In genomic region chr5:34922531-34922930, GRCm38 (mm10) we compare ENCODE assay signal across 25 mouse cellular contexts. TPM values are rescaled to one million over a fixed set of nuclear protein-coding genes. Genes with fewer than 3 reads are reported as not detected.
DNase-seq lines count a peak whose midpoint lies in the region; ATAC-seq and TF ChIP-seq lines count a peak whose summit lies in the region.
"Had no signal": no experiment of that assay in that cellular context is flagged by ENCODE, and none has a peak within 500 bp of the region (broad histone marks: within the 10 kb centered on the region; RNA-seq: fewer than 3 reads in every experiment).

No protein-coding gene starts in this region.

- H3K27me3 ChIP-seq in liver, embryonic 13.5 days = no peaks in the 10 kb centered on the region
- no peaks in the 10 kb centered on the region for H3K27me3 ChIP-seq in neural tube, embryonic 12.5 days (replicated peaks)
- H3K27me3 ChIP-seq: CH12.LX; forebrain, embryonic 15.5 days; hindbrain, embryonic 15.5 days; intestine, embryonic 15.5 days; limb, embryonic 12.5 days; midbrain, embryonic 15.5 days; Patski had no signal

- no peak for TF ChIP-seq CTCF in bone marrow, adult 2 months (IDR thresholded peaks at IDR 0.05; ENCODE audit: control insufficient read depth, insufficient read depth, low read length)

- no peak overlapping the region for H3K4me3 ChIP-seq in liver, embryonic 13.5 days (replicated peaks)
- no peak overlapping the region for H3K4me3 ChIP-seq in bone marrow, adult 2 months (replicated peaks; ENCODE audit: control insufficient read depth, low read depth, low read length)
- H3K4me3 ChIP-seq in neural tube, embryonic 12.5 days = no peak overlapping the region
- H3K4me3 ChIP-seq: forebrain, embryonic 15.5 days; heart, embryonic 10.5 days; hindbrain, embryonic 15.5 days; intestine, embryonic 15.5 days; layer of hippocampus, adult 2 months; limb, embryonic 12.5 days; midbrain, embryonic 15.5 days had no signal

- ATAC-seq in liver, embryonic 13.5 days (ENCODE audit: low read depth) = no peak
- 0 out of 2 replicates have a peak, but pooled peaks have one; percentile 41 for ATAC-seq in neural tube, embryonic 12.5 days (ENCODE audit: low FRiP score, low read depth)
- ATAC-seq: forebrain, embryonic 15.5 days; intestine, embryonic 15.5 days; midbrain, embryonic 15.5 days; Patski had no signal

- no peak overlapping the region for H3K9ac ChIP-seq in liver, embryonic 13.5 days
- no peak overlapping the region for H3K9ac ChIP-seq in neural tube, embryonic 12.5 days
- H3K9ac ChIP-seq: forebrain, embryonic 15.5 days; hindbrain, embryonic 15.5 days; intestine, embryonic 15.5 days; limb, embryonic 12.5 days; midbrain, embryonic 15.5 days had no signal

- peaks cover 7% of the 10 kb centered on the region; the same call in 1 of the 2 replicates for H3K36me3 ChIP-seq in liver, embryonic 13.5 days
- H3K36me3 ChIP-seq in neural tube, embryonic 12.5 days = peaks cover 20% of the 10 kb centered on the region
- H3K36me3 ChIP-seq: G1E had no signal

- peaks cover 55% of the 10 kb centered on the region for H3K4me1 ChIP-seq in liver, embryonic 13.5 days (replicated peaks)
- H3K4me1 ChIP-seq in bone marrow, adult 2 months (ENCODE audit: control insufficient read depth, insufficient read depth, low read length) = peaks cover 5% of the 10 kb centered on the region; the same call in 1 of the 2 replicates
- peaks cover 9% of the 10 kb centered on the region for H3K4me1 ChIP-seq in neural tube, embryonic 12.5 days
- H3K4me1 ChIP-seq: intestine, embryonic 15.5 days had no signal

- no peaks in the 10 kb centered on the region for H3K9me3 ChIP-seq in liver, embryonic 13.5 days (replicated peaks)
- no peaks in the 10 kb centered on the region for H3K9me3 ChIP-seq in neural tube, embryonic 12.5 days
- H3K9me3 ChIP-seq: forebrain, embryonic 15.5 days; G1E; heart, embryonic 10.5 days; hindbrain, embryonic 15.5 days; intestine, embryonic 15.5 days; limb, embryonic 12.5 days; midbrain, embryonic 15.5 days had no signal

- H3K4me2 ChIP-seq in liver, embryonic 13.5 days = no peak overlapping the region
- H3K4me2 ChIP-seq in neural tube, embryonic 12.5 days (replicated peaks) = no peak overlapping the region
- H3K4me2 ChIP-seq: forebrain, embryonic 15.5 days; hindbrain, embryonic 15.5 days; intestine, embryonic 15.5 days; limb, embryonic 12.5 days; midbrain, embryonic 15.5 days had no signal

- WGBS in liver, embryonic 13.5 days (ENCODE audit: insufficient replicate concordance) = 80% methylated on average over 6 of the region's 6 CpGs
- 74% methylated on average over 6 of the region's 6 CpGs for WGBS in bone marrow, adult 2 months
- 18% methylated on average over 6 of the region's 6 CpGs for WGBS in neural tube, embryonic 12.5 days

- peak; percentile 24 for DNase-seq in embryo, embryonic 10.5 days (ENCODE audit: low spot score)
- DNase-seq in embryo, embryonic 9.5 days (ENCODE audit: extremely low spot score) = no peak
- DNase-seq in liver, embryonic 13.5 days = no peak
- no peak for DNase-seq in liver
- no peak for DNase-seq in right cerebral cortex, postnatal 14 days
- DNase-seq: adrenal gland, adult 2 months; B cell, adult 2 months; cerebellum, adult 9-11 months; gastrocnemius, postnatal 10 days; heart, postnatal 4 days; kidney, adult 8-10 months; lung, adult 18-20 months; lung, postnatal 10 days had no signal

- H3K27ac ChIP-seq in liver, embryonic 13.5 days = peak overlapping the region; percentile 93
- H3K27ac ChIP-seq in bone marrow, adult 2 months (ENCODE audit: control insufficient read depth, insufficient read depth, low read depth, low read length, poor library complexity) = peak overlapping the region; percentile 91
- H3K27ac ChIP-seq in neural tube, embryonic 12.5 days = no peak overlapping the region
- H3K27ac ChIP-seq: forebrain, embryonic 15.5 days; heart, embryonic 10.5 days; hindbrain, embryonic 15.5 days; intestine, embryonic 15.5 days; layer of hippocampus, adult 2 months; limb, embryonic 12.5 days; midbrain, embryonic 15.5 days had no signal

- no peak for TF ChIP-seq POLR2A in bone marrow, adult 2 months (IDR thresholded peaks at IDR 0.05; ENCODE audit: borderline replicate concordance, control insufficient read depth, low read depth, low read length)

RNA-seq across cellular contexts. Expression of gene Msantd1, which starts 14.7 kb away (rescaled TPM):
- 0.17 and 0.24 TPM in 2 replicates for polyA plus RNA-seq in liver, embryonic 13.5 days (2015; fragmentation: Nextera tagmentation; extraction: Ambion mirVana)
- 0.72 and 4.6 TPM in 2 replicates for polyA plus RNA-seq in bone marrow, adult 2 months (2011; ENCODE audit: insufficient read depth, insufficient read length, low replicate concordance, missing spikeins)
- 1.9 and 2.3 TPM in 2 replicates for polyA plus RNA-seq in neural tube, embryonic 12.5 days (2016; fragmentation: Nextera tagmentation; extraction: Ambion mirVana)

RNA-seq across cellular contexts. Expression of gene Rgs12, which starts 26.7 kb away (rescaled TPM):
- polyA plus RNA-seq in liver, embryonic 13.5 days (2015; fragmentation: Nextera tagmentation; extraction: Ambion mirVana) = 21.7 and 28.8 TPM in 2 replicates
- 21.4 and 56.9 TPM in 2 replicates for polyA plus RNA-seq in bone marrow, adult 2 months (2011; ENCODE audit: insufficient read depth, insufficient read length, low replicate concordance, missing spikeins)
- 58.0 and 59.9 TPM in 2 replicates for polyA plus RNA-seq in neural tube, embryonic 12.5 days (2016; fragmentation: Nextera tagmentation; extraction: Ambion mirVana)
